Mouse (Mus musculus) mesoderm, embryonic 11.5 days (tissue): ENCODE data around the gene Acbd4.

Source experiments
- DNase-seq: peaks from one replicate; pipeline ENCODE4 v3.0.0-alpha.2; 2012; ENCODE audit warnings: low read depth, low spot score

Acbd4 gene

GRCm38 (mm10) chr11:103141944-103142255 is 40.4 kb downstream of the Acbd4 start:
- no peak for DNase-seq

GRCm38 (mm10) chr11:103142441-103143182 is 41.1 kb downstream of the Acbd4 start:
- DNase-seq = peak; percentile 56

- DNase-seq = no peak
Observed at GRCm38 (mm10) chr11:103144309-103145285, 43.1 kb downstream of the Acbd4 start.

- DNase-seq = no peak
Observed at GRCm38 (mm10) chr11:103146386-103146785, 44.9 kb downstream of the Acbd4 start.

GRCm38 (mm10) chr11:103147766-103148165 is 46.3 kb downstream of the Acbd4 start:
- DNase-seq = no peak

GRCm38 (mm10) chr11:103149771-103150170 is 48.3 kb downstream of the Acbd4 start:
- no peak for DNase-seq

- DNase-seq = peak; percentile 94
Observed at GRCm38 (mm10) chr11:103158621-103159478, 57.4 kb downstream of the Acbd4 start.

- DNase-seq = no peak
Observed at GRCm38 (mm10) chr11:103160738-103161137, 59.3 kb downstream of the Acbd4 start.

GRCm38 (mm10) chr11:103161449-103161848 is 60.0 kb downstream of the Acbd4 start:
- no peak for DNase-seq
